Mouse (Mus musculus) limb, embryonic 13.5 days (tissue): ENCODE data around the gene Rufy1. TPM values are rescaled to one million over a fixed set of nuclear protein-coding genes. Genes with fewer than 3 reads are reported as not detected.

ENCODE experiments used
- ATAC-seq: fragments of 200-750 bp; cut with Nextera tagmentation; 2 replicates; pipeline ENCODE4 v1.8.0; 2017; ENCODE audit warnings: low read depth, moderate number of reproducible peaks, moderate TSS enrichment; ENCODE audit not compliant: low FRiP score
- H3K27ac ChIP-seq: fragments of 300-500 bp; sonication (generic); 2 replicates; pipeline ENCODE4 v1.5.1; 2015; ENCODE audit warnings: inconsistent platforms, mild to moderate bottlenecking, moderate library complexity
- H3K27me3 ChIP-seq: fragments of 300-500 bp; sonication (generic); 2 replicates; pipeline ENCODE4 v1.6.1; 2015; ENCODE audit warnings: mild to moderate bottlenecking, inconsistent platforms
- H3K36me3 ChIP-seq: fragments of 300-500 bp; sonication (generic); 2 replicates; pipeline ENCODE4 v1.6.1; 2015; ENCODE audit warnings: inconsistent platforms, mild to moderate bottlenecking, moderate library complexity
- H3K4me1 ChIP-seq: fragments of 300-500 bp; sonication (generic); 2 replicates; pipeline ENCODE4 v1.6.1; 2015; ENCODE audit warnings: inconsistent platforms
- H3K4me2 ChIP-seq: fragments of 300-500 bp; sonication (generic); replicated peaks from 2 replicates; pipeline ENCODE4 v1.6.1; 2015; ENCODE audit warnings: inconsistent platforms, mild to moderate bottlenecking, moderate library complexity
- H3K4me3 ChIP-seq: fragments of 300-500 bp; sonication (generic); 2 replicates; pipeline ENCODE4 v1.5.1; 2015; ENCODE audit warnings: moderate library complexity, mild to moderate bottlenecking, inconsistent platforms
- H3K9ac ChIP-seq: fragments of 300-500 bp; sonication (generic); 2 replicates; pipeline ENCODE4 v1.6.1; 2015; ENCODE audit warnings: mild to moderate bottlenecking, inconsistent platforms
- H3K9me3 ChIP-seq: fragments of 300-500 bp; sonication (generic); 2 replicates; pipeline ENCODE4 v1.6.1; 2016; ENCODE audit warnings: inconsistent platforms
- WGBS: fragments of 180-500 bp; shearing (Covaris S2); methylation state at CpG from one replicate; pipeline ENCODE4 v1.1.7; 2015; 5-methylcytosine and 5-hydroxymethylcytosine counted together
- polyA plus RNA-seq: library from polyadenylated mRNA; unstranded; fragments of >200 nt; fragmentation: Nextera tagmentation; extraction: Ambion mirVana; gene quantifications from 2 replicates; pipeline ENCODE4 v1.2.1, GENCODE M21; 2015

Gene Rufy1
- 22.8 and 27.9 TPM in 2 replicates for polyA plus RNA-seq

DNA sequence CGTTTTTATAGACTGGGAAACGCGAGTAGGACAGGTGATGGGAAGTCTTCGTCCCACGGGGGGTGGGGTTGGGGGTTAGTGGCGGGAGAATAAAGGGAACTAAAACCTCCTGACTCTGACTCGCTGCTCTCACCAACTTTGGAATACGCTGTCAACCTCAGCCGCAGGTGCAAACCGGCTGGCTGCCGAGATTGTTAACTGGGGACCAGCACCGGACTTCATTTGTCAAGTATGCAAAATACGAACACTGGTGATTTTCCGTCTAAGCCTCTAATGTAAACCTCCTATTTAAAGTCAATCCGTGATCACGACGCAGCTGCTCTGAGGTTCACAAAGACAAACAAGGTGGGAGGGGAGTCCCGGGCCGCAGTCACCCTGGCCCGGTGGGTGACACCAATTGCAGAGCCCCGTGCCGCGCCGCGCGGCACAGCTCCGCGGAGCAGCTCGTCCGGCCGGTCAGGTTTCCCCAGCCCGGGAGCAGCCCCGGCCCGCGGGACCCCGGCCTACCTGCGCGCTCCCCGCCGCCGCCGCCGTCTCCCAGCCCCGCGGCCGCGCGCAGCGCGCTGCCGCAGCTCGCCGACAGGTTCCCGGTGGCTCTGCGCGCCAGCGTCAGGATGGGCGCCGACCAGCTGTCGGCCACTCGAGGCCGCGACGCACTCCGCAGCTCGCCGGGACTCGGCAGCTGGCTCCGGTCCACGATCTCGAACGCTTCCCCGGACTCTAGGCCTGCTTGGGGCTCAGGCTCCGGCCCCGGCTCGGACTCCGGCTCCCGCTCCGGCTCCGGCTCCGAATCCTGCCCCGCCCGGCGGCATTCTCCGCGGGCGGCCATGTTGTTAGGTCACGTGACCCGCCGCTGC is at the start of gene Rufy1:
Rufy1 (minus strand) TSS at position 849 of the 857 bp plus-strand sequence.
- under 1% methylated on average over 90 of the region's 90 CpGs for WGBS
- H3K9me3 ChIP-seq: no peaks in the 10 kb centered on the region
- peak; percentile 84 for ATAC-seq
- no peaks in the 10 kb centered on the region for H3K36me3 ChIP-seq
- H3K27me3 ChIP-seq: no peaks in the 10 kb centered on the region
- peak within 1 kb of the TSS; percentile 87 for H3K9ac ChIP-seq
- peaks cover 11% of the 10 kb centered on the region for H3K4me1 ChIP-seq
- H3K4me3 ChIP-seq: peak within 1 kb of the TSS; percentile 76
- peak within 1 kb of the TSS; percentile 93 for H3K27ac ChIP-seq
- H3K4me2 ChIP-seq: peak within 1 kb of the TSS; percentile 73

GRCm38 (mm10) chr11:50478072-50478471 is 47.1 kb upstream of the Rufy1 start:
- WGBS: 88% methylated on average over 2 of the region's 2 CpGs
- Histone ChIP-seq H3K4me1 (peaks cover 16% of the 10 kb centered on the region), H3K4me2 (no peak overlapping the region), H3K27ac (no peak overlapping the region), H3K9ac (no peak overlapping the region), H3K36me3 (no peaks in the 10 kb centered on the region), H3K9me3 (no peaks in the 10 kb centered on the region), H3K4me3 (no peak overlapping the region), H3K27me3 (no peaks in the 10 kb centered on the region)
- ATAC-seq: no peak

DNA sequence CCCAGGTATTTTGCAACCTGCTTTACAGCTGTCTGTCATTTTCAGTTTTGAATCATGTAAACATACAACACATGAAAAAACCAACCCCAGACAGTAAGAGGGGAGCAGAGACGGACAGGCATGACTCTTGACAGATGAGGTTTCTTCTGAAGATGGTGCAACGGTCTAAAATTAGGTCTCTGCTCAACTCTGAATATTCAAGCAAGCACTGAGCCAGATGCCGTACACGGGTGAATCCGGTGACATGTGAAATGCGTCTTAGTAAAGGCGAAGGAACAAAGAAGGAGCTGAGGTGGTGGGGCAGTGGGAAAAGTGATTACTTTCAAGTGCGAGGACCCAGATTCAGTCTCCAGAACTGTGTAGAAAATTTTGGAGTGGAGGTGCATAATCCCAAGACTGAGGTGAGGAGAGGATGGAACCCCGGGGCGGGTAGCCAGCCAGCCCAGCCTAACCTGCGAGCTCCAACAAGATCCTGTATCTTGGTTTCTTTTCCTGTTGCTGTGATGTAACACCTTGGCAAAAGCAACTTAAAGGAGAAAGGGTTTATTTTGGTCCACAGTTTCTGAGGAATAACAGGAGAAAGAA is 46.7 kb upstream of the Rufy1 start:
- no peak overlapping the region for H3K4me2 ChIP-seq
- H3K4me3 ChIP-seq: no peak overlapping the region
- H3K27ac ChIP-seq: no peak overlapping the region
- peaks cover 16% of the 10 kb centered on the region for H3K4me1 ChIP-seq
- H3K9me3 ChIP-seq: no peaks in the 10 kb centered on the region
- H3K9ac ChIP-seq: no peak overlapping the region
- ATAC-seq: no peak
- WGBS: 78% methylated on average over 11 of the region's 11 CpGs
- no peaks in the 10 kb centered on the region for H3K27me3 ChIP-seq
- no peaks in the 10 kb centered on the region for H3K36me3 ChIP-seq

DNA sequence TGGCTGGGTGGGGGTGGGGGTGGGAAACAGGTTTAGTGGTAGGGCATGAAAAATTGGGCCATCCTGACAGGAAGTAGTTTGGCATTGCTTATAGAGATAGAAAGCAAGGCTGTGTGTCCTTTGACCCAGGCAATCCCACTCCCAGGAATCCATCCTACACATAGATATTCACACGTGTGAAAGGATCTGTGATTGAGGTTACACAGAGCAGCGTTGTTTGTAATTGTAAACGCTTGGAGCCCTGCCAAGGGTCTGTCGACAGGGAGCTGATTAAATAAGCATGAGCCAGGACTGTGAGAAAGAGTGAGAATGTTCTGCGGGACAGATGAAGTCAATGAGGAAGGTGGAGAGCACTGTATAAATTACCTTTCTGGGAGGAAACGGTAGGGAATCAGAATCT is 46.0 kb upstream of the Rufy1 start:
- no peak overlapping the region for H3K27ac ChIP-seq
- H3K9me3 ChIP-seq: no peaks in the 10 kb centered on the region
- WGBS: 14% methylated on average over 6 of the region's 6 CpGs
- H3K4me3 ChIP-seq: no peak overlapping the region
- H3K4me2 ChIP-seq: 0 out of 2 replicates have a peak overlapping the region, but pooled peaks have one; percentile 4
- H3K36me3 ChIP-seq: no peaks in the 10 kb centered on the region
- no peak overlapping the region for H3K9ac ChIP-seq
- H3K4me1 ChIP-seq: peaks cover 16% of the 10 kb centered on the region
- no peaks in the 10 kb centered on the region for H3K27me3 ChIP-seq
- ATAC-seq: peak; percentile 54; the same call in 1 of the 2 replicates

DNA sequence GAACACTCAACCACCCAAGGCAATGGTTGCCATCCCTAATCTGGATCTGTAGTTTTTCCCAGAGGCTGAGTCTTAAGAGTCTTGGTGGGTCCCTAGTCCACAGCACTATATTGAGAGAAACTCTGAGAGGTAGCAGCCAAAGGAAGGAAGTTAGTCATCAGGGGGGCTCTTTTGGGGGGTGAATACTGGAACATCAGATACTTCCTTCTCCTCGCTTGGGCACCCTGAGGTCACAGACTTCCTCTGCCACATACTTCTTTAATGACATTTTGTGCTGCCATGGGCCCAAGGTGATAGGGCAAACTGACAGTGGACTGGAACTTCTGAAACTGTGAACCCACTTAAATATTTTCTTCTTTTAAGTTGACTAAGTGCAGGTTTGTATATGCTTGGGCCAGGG is 43.0 kb upstream of the Rufy1 start:
- H3K4me2 ChIP-seq: no peak overlapping the region
- peaks cover 23% of the 10 kb centered on the region for H3K9me3 ChIP-seq
- H3K36me3 ChIP-seq: no peaks in the 10 kb centered on the region
- no peaks in the 10 kb centered on the region for H3K27me3 ChIP-seq
- H3K9ac ChIP-seq: no peak overlapping the region
- 80% methylated on average over 1 of the region's 1 CpGs for WGBS
- ATAC-seq: no peak
- peaks cover 16% of the 10 kb centered on the region for H3K4me1 ChIP-seq
- no peak overlapping the region for H3K4me3 ChIP-seq
- H3K27ac ChIP-seq: no peak overlapping the region

GRCm38 (mm10) chr11:50472161-50472939 is 41.4 kb upstream of the Rufy1 start:
- no peaks in the 10 kb centered on the region for H3K27me3 ChIP-seq
- no peak overlapping the region for H3K9ac ChIP-seq
- no peak for ATAC-seq
- 90% methylated on average over 11 of the region's 11 CpGs for WGBS
- H3K4me2 ChIP-seq: no peak overlapping the region
- H3K9me3 ChIP-seq: peaks cover 25% of the 10 kb centered on the region
- no peak overlapping the region for H3K27ac ChIP-seq
- H3K36me3 ChIP-seq: no peaks in the 10 kb centered on the region
- no peak overlapping the region for H3K4me3 ChIP-seq
- H3K4me1 ChIP-seq: peaks cover 13% of the 10 kb centered on the region

GRCm38 (mm10) chr11:50461481-50461880 is 30.6 kb upstream of the Rufy1 start:
- no peak overlapping the region for H3K4me2 ChIP-seq
- no peaks in the 10 kb centered on the region for H3K9me3 ChIP-seq
- peaks cover 28% of the 10 kb centered on the region for H3K4me1 ChIP-seq
- H3K9ac ChIP-seq: no peak overlapping the region
- no peak for ATAC-seq
- 71% methylated on average over 7 of the region's 7 CpGs for WGBS
- no peak overlapping the region for H3K4me3 ChIP-seq
- no peak overlapping the region for H3K27ac ChIP-seq
- H3K36me3 ChIP-seq: no peaks in the 10 kb centered on the region
- 0 out of 2 replicates have a peak, but pooled peaks cover 2% of the 10 kb centered on the region for H3K27me3 ChIP-seq

- Histone ChIP-seq H3K9ac (no peak overlapping the region), H3K27ac (no peak overlapping the region), H3K27me3 (peaks cover 10% of the 10 kb centered on the region; the same call in 1 of the 2 replicates), H3K9me3 (no peaks in the 10 kb centered on the region), H3K4me2 (no peak overlapping the region), H3K4me1 (peaks cover 33% of the 10 kb centered on the region), H3K36me3 (no peaks in the 10 kb centered on the region), H3K4me3 (no peak overlapping the region)
- 46% methylated on average over 2 of the region's 2 CpGs for WGBS
- no peak for ATAC-seq
These were observed 28.3 kb upstream of the Rufy1 start for GRCm38 (mm10) chr11:50459250-50459649.

DNA sequence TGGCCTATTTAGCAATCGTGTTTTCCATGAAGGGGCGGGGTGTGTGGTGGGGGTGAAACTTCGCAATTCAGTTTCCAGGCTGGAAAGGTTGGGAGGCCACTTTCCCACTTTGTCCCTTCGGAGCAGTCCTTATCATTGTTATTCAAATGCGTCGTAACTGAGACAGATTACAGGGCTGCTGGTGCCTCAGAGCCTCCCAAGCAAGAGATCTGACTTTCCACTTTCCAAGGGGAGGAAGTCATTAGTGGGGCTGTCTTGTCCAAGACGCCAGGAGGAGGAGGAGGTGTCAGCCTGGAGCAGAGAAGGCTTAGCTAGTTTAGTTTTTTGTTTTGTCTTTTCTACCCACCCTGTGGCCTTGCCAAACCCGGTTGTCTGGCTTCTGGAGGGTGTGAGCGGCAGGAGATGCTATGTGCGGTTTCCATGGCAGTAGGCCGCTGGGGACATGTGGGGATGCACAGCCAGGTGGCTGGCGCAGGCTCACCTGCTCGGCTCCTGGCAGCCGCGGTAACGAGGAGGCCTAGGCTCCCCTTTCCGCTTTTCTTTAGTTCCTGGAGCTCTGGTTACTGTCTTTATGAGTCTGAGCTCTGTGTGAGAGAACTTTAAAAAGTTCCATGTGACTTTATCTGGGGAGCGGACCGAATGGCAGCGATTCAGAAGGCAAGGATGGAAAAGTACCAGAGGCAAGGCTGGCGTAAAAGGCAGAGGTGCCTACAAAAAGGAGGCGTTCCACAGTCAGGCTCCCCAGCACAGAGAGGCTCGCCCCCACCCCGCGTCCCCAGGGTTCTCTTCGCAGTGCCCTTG is 26.4 kb upstream of the Rufy1 start:
- peak overlapping the region; percentile 58 for H3K4me2 ChIP-seq
- H3K4me1 ChIP-seq: peaks cover 35% of the 10 kb centered on the region
- peaks cover 10% of the 10 kb centered on the region; the same call in 1 of the 2 replicates for H3K27me3 ChIP-seq
- peak overlapping the region; percentile 63; the same call in 1 of the 2 replicates for H3K27ac ChIP-seq
- no peaks in the 10 kb centered on the region for H3K36me3 ChIP-seq
- peak; percentile 80 for ATAC-seq
- H3K9me3 ChIP-seq: no peaks in the 10 kb centered on the region
- H3K9ac ChIP-seq: no peak overlapping the region; the same call in 1 of the 2 replicates
- WGBS: 4% methylated on average over 26 of the region's 26 CpGs
- H3K4me3 ChIP-seq: peak overlapping the region; percentile 25

- Histone ChIP-seq H3K27ac (no peak overlapping the region), H3K27me3 (peaks cover 10% of the 10 kb centered on the region; the same call in 1 of the 2 replicates), H3K4me1 (peaks cover 32% of the 10 kb centered on the region), H3K4me2 (no peak overlapping the region), H3K4me3 (no peak overlapping the region), H3K9ac (no peak overlapping the region), H3K36me3 (no peaks in the 10 kb centered on the region), H3K9me3 (no peaks in the 10 kb centered on the region)
- WGBS: 62% methylated on average over 7 of the region's 7 CpGs
- no peak for ATAC-seq
These were observed 25.5 kb upstream of the Rufy1 start for GRCm38 (mm10) chr11:50456455-50456854.

GRCm38 (mm10) chr11:50454934-50455333 is 24.0 kb upstream of the Rufy1 start:
- H3K36me3 ChIP-seq: no peaks in the 10 kb centered on the region
- WGBS: 76% methylated on average over 6 of the region's 6 CpGs
- H3K27me3 ChIP-seq: peaks cover 10% of the 10 kb centered on the region; the same call in 1 of the 2 replicates
- no peak overlapping the region for H3K27ac ChIP-seq
- no peak overlapping the region for H3K4me3 ChIP-seq
- ATAC-seq: no peak
- H3K4me2 ChIP-seq: no peak overlapping the region
- H3K9ac ChIP-seq: no peak overlapping the region
- peaks cover 29% of the 10 kb centered on the region for H3K4me1 ChIP-seq
- no peaks in the 10 kb centered on the region for H3K9me3 ChIP-seq
